Mouse (Mus musculus) spleen, adult 2 months (tissue): Measurements from ENCODE around the gene Pcgf1. TPM values are rescaled to one million over a fixed set of nuclear protein-coding genes. Genes with fewer than 3 reads are reported as not detected.
A peak's percentile ranks its signal among the peaks of the same experiment; 100 is the strongest.

Source experiments
- DNase-seq, 2 experiments: peaks; one replicate each; pipeline versions ENCODE4 v3.0.0 to v3.0.0-alpha.2; 2012 to 2021; ENCODE audit warnings: low spot score in 2 of 2, low read depth in 1 of 2
- H3K27ac ChIP-seq: fragments of 200-500 bp; 2 replicates; pipeline ENCODE4 v1.5.1; 2012; ENCODE audit warnings: low read length, inconsistent platforms; ENCODE audit not compliant: insufficient read depth
- H3K27me3 ChIP-seq: fragments of 200-500 bp; 2 replicates; pipeline ENCODE4 v1.6.1; 2012; ENCODE audit warnings: mild to moderate bottlenecking, moderate library complexity, low read length, inconsistent platforms; ENCODE audit not compliant: control insufficient read depth, insufficient read depth
- H3K36me3 ChIP-seq: fragments of 200-500 bp; 2 replicates; pipeline ENCODE4 v1.6.1; 2012; ENCODE audit warnings: mild to moderate bottlenecking, low read length, inconsistent platforms; ENCODE audit not compliant: control insufficient read depth, insufficient read depth
- H3K4me1 ChIP-seq: fragments of 200-500 bp; 2 replicates; pipeline ENCODE4 v1.6.1; 2011; ENCODE audit warnings: inconsistent platforms; ENCODE audit not compliant: control insufficient read depth, insufficient read depth, insufficient read length
- H3K4me3 ChIP-seq: fragments of 200-500 bp; 2 replicates; pipeline ENCODE4 v1.5.1; 2011; ENCODE audit warnings: mild to moderate bottlenecking, inconsistent platforms; ENCODE audit not compliant: insufficient read depth, insufficient read length; ENCODE audit errors: extremely low read depth
- CTCF ChIP-seq: fragments of 200-500 bp; IDR thresholded peaks from 2 replicates; pipeline ENCODE4 v1.5.1; 2011; ENCODE audit warnings: mild to moderate bottlenecking, inconsistent platforms; ENCODE audit not compliant: insufficient read depth, insufficient read length, insufficient replicate concordance; ENCODE audit errors: extremely low read depth
- POLR2A ChIP-seq: fragments of 200-500 bp; IDR thresholded peaks from 2 replicates; pipeline ENCODE4 v1.6.1; 2011; ENCODE audit warnings: low read depth, low read length, inconsistent platforms
- WGBS: fragments of 180-500 bp; shearing (Covaris S2); methylation state at CpG from one replicate; pipeline ENCODE4 v1.1.7; 2018; 5-methylcytosine and 5-hydroxymethylcytosine counted together
- polyA plus RNA-seq: library from polyadenylated mRNA; depleted of rRNA; stranded (reverse); fragments of >200 nt; gene quantifications from 2 replicates; pipeline ENCODE4 v1.2.3, GENCODE M21; 2012

The Pcgf1 gene
- polyA plus RNA-seq, 1 experiment, result 10.0 TPM

- H3K27ac ChIP-seq, result no peak overlapping the region
Measured at GRCm38 (mm10) chr6:83111510-83112136, 34.0 kb downstream of the Pcgf1 start.

DNA sequence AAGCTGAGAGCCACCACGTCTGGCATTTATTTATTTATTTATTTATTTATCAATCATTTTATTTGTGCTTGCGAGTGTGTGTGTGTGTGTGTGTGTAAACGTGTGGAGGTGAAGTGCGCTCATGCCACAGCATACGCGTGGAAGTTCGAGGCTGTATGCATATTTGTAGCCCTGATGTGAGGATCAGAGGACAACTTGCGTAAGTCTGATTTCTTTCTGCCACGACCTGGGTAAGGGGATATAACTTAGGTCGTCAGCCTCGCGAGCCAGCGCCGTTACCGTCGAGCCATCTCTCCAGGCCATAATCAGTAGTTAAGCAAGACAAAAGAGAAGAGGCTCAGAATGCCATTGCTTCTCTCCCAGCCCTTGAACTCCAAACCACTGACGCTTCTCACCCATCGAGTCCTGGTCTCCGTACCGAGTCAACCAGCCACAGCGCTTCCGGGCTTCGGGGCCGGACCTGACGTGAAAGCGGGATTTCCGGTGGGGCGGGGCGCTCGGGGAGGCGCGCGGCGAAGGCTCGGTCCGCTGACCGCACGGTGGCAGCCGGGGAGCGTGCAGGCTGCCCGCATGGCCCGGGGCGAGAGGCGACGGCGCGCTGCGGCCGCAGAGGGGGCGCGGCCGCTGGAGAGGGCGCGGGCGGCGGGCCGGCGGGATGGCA lies 37.5 kb downstream of the Pcgf1 start, which contains the start of gene Mogs:
TSS of gene Mogs (plus strand) at position 486 of the 661 bp plus-strand sequence.
- peak; percentile 14; the same call in 1 of the 2 replicates for TF ChIP-seq CTCF
- peak; percentile 97 for TF ChIP-seq POLR2A
- Histone ChIP-seq H3K27ac (peak within 1 kb of the TSS; percentile 88), H3K36me3 (peaks cover 2% of the 10 kb centered on the region), H3K27me3 (no peaks in the 10 kb centered on the region), H3K4me1 (peaks cover 12% of the 10 kb centered on the region), H3K4me3 (peak within 1 kb of the TSS; percentile 75)
- under 1% methylated on average over 49 of the region's 58 CpGs for WGBS
- DNase-seq, result peak; percentile 74 to 94

More at GRCm38 (mm10) chr6:83111510-83112136, 34.0 kb downstream of the Pcgf1 start:
- DNase-seq, result no peak
- Histone ChIP-seq H3K36me3 (no peaks in the 10 kb centered on the region), H3K4me1 (peaks cover 7% of the 10 kb centered on the region), H3K27me3 (no peaks in the 10 kb centered on the region), H3K4me3 (no peak overlapping the region)
- TF ChIP-seq POLR2A (no peak), CTCF (no peak)
- WGBS, result 84% methylated on average over 4 of the region's 4 CpGs

- WGBS, result 3% methylated on average over 41 of the region's 48 CpGs
- Histone ChIP-seq H3K27ac (peak overlapping the region; percentile 43), H3K27me3 (no peaks in the 10 kb centered on the region), H3K4me3 (peak overlapping the region; percentile 75), H3K36me3 (peaks cover 2% of the 10 kb centered on the region), H3K4me1 (peaks cover 17% of the 10 kb centered on the region)
- peak in 1 of 2 experiments; percentile 36 for DNase-seq
- no peak for TF ChIP-seq POLR2A
- no peak for TF ChIP-seq CTCF
Measured at GRCm38 (mm10) chr6:83115682-83116372, 38.2 kb downstream of the Pcgf1 start.

DNA sequence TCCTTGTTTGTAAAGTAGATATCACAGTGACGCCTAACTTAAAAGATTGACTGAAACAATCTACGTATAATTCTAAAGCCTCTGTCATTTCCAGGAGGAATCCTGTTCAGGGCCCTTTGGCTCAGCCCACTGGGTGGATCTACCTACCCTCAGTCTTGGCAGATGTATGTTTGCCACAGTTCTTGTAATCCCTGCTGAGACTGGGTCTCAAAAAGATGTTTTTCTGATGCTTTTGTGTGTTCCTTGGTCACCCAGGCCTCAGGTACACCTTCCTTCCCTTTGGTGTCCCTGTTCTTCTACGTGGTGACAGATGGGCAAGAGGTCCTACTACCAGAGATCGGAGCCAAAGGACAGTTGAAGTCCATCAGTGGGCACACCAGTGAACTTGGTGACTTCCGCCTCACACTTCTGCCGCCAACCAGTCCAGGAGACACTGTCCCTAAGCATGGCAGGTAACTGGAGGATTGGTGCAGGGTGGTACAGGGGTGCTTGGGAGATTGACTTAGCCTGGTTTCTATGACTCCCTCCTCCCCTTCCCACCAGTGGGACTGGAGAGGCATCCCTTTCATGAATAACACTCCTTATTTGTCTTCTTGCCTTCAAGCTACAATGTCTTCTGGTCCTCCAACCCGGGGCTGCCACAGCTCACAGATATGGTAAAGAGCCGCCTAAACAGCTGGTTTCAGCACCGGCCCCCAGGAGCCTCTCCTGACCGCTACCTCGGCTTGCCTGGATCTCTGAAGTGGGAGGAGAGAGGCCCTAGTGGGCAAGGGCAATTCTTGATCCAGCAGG lies 38.9 kb downstream of the Pcgf1 start:
- Histone ChIP-seq H3K27me3 (no peaks in the 10 kb centered on the region), H3K4me3 (0 out of 2 replicates have a peak overlapping the region, but pooled peaks have one; percentile 75), H3K4me1 (peaks cover 17% of the 10 kb centered on the region), H3K36me3 (peaks cover 2% of the 10 kb centered on the region), H3K27ac (no peak overlapping the region)
- 85% methylated on average over 11 of the region's 11 CpGs for WGBS
- no peak for TF ChIP-seq CTCF
- TF ChIP-seq POLR2A, result no peak
- no peak for DNase-seq

GRCm38 (mm10) chr6:83117165-83117438 lies 39.4 kb downstream of the Pcgf1 start:
- no peak overlapping the region for H3K27ac ChIP-seq
- H3K4me1 ChIP-seq, result peaks cover 19% of the 10 kb centered on the region
- WGBS, result 91% methylated on average over 4 of the region's 4 CpGs
- no peak overlapping the region for H3K4me3 ChIP-seq
- no peaks in the 10 kb centered on the region for H3K27me3 ChIP-seq
- DNase-seq, result no peak
- peaks cover 2% of the 10 kb centered on the region for H3K36me3 ChIP-seq
- TF ChIP-seq CTCF (no peak), POLR2A (no peak)

DNA sequence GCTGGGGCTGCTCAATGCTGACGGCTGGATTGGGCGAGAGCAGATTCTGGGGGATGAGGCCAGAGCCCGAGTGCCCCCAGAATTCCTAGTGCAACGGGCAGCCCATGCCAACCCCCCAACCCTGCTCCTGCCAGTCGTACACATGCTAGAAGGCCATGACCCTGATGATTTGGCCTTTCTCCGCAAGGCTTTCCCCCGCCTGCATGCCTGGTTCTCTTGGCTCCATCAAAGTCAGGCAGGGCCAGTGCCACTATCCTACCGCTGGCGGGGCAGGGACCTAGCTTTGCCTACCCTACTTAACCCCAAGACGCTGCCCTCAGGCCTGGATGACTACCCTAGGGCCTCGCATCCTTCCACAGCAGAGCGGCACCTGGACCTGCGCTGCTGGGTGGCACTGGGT lies 39.9 kb downstream of the Pcgf1 start:
- Histone ChIP-seq H3K27me3 (no peaks in the 10 kb centered on the region), H3K4me1 (peaks cover 22% of the 10 kb centered on the region), H3K27ac (no peak overlapping the region), H3K36me3 (peaks cover 2% of the 10 kb centered on the region), H3K4me3 (no peak overlapping the region)
- DNase-seq, result no peak
- TF ChIP-seq POLR2A (no peak), CTCF (no peak)
- WGBS, result 96% methylated on average over 13 of the region's 13 CpGs
